Mouse (Mus musculus): ENCODE results near the gene Cela1. TPM values are rescaled to one million over a fixed set of nuclear protein-coding genes. Genes with fewer than 3 reads are reported as not detected.

The Cela1 gene
- polyA plus RNA-seq, 1 experiment: 5,688 TPM

DNA sequence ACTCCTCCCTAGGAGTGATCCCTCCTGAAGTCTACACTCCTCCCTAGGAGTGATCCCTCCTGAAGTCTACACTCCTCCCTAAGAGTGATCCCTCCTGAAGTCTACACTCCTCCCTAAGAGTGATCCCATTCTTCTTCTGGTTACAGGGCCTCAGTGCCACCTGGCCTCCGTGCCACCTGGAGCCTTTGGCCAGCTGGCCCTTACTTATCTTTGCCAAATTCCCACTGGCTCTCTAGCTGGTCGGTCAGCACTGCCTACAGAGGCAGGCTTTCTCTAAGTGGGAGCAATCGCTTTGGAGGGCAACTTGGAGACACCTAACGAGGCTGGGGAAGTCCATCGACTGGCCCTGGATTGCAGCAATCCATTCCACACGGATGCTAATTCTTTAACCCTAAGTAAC, 41.6 kb downstream of the Cela1 start:
- H3K27me3 ChIP-seq (ENCODE audit: control insufficient read depth, insufficient read depth, low read length): no peaks in the 10 kb centered on the region
- H3K4me3 ChIP-seq (ENCODE audit: extremely low read depth, insufficient read depth, insufficient read length): no peak overlapping the region
- 92% methylated on average over 6 of the region's 6 CpGs for WGBS
- DNase-seq (ENCODE audit: low read depth in 1 of 2, low spot score in 2 of 2): no peak
- H3K36me3 ChIP-seq (ENCODE audit: control insufficient read depth, insufficient read depth, low read length): peaks cover 62% of the 10 kb centered on the region
- no peak for TF ChIP-seq CTCF (IDR thresholded peaks at IDR 0.05; ENCODE audit: extremely low read depth, insufficient read depth, insufficient read length, insufficient replicate concordance)
- no peak for TF ChIP-seq POLR2A (IDR thresholded peaks at IDR 0.05; ENCODE audit: low read depth, low read length)
- no peak overlapping the region for H3K27ac ChIP-seq (ENCODE audit: insufficient read depth, low read length)
- H3K4me1 ChIP-seq (ENCODE audit: control insufficient read depth, insufficient read depth, insufficient read length): no peaks in the 10 kb centered on the region

DNA sequence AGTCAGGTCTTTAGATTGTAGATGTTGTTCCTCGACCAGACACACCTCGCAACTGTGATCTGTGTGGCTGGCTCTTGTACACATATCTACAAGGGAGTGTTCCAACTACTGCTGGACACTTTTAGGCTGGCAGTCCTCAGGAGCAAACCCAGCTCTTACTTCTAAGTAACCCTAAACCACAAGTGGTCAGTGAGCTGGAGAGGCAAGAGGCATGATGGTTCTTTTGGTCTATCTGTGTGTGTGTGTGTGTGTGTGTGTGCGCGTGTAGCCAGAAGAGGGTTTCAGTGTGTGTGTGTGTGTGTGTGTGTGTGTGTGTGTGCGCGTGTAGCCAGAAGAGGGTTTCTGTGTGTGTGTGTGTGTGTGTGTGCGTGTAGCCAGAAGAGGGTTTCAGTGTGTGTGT, 45.3 kb downstream of the Cela1 start:
- H3K27ac ChIP-seq (ENCODE audit: insufficient read depth, low read length): no peak overlapping the region
- H3K36me3 ChIP-seq (ENCODE audit: control insufficient read depth, insufficient read depth, low read length): peaks cover 46% of the 10 kb centered on the region
- DNase-seq (ENCODE audit: low read depth in 1 of 2, low spot score in 2 of 2): no peak
- no peaks in the 10 kb centered on the region; the same call in 1 of the 2 replicates for H3K4me1 ChIP-seq (ENCODE audit: control insufficient read depth, insufficient read depth, insufficient read length)
- no peak overlapping the region for H3K4me3 ChIP-seq (ENCODE audit: extremely low read depth, insufficient read depth, insufficient read length)
- H3K27me3 ChIP-seq (ENCODE audit: control insufficient read depth, insufficient read depth, low read length): no peaks in the 10 kb centered on the region
- WGBS: 92% methylated on average over 7 of the region's 7 CpGs
- TF ChIP-seq CTCF (IDR thresholded peaks at IDR 0.05; ENCODE audit: extremely low read depth, insufficient read depth, insufficient read length, insufficient replicate concordance) (no peak), POLR2A (IDR thresholded peaks at IDR 0.05; ENCODE audit: low read depth, low read length) (no peak)

DNA sequence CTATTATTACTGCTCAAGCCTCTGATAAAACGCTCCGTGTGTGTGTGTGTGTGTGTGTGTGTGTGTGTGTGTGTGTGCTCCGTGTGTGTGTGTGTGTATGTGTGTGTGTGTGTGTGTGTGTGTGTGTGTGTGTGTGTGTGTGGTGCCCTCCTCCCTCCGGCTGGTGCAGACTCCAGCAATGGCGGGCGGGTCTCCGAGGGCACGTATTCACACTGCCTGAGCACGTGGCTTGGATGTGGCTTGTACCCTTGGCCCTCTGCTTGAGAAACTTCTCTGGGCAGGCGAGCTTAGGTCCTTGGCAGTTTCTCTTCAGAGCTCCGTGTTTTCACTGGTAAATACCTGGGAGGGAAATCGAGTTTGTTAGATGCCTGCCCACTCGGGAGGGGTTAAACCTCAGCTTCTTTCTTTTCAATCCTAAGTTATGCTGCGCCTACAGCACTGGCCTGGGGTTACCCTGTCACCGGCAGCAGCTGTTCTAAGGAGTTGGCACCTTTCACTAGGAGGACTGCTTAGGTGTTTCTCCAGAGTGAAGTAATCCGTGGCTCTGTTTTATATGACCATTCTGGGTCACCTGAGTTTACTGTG, 46.4 kb downstream of the Cela1 start:
- no peak for TF ChIP-seq CTCF (IDR thresholded peaks at IDR 0.05; ENCODE audit: extremely low read depth, insufficient read depth, insufficient read length, insufficient replicate concordance)
- no peak for TF ChIP-seq POLR2A (IDR thresholded peaks at IDR 0.05; ENCODE audit: low read depth, low read length)
- no peak overlapping the region for H3K4me3 ChIP-seq (ENCODE audit: extremely low read depth, insufficient read depth, insufficient read length)
- H3K27ac ChIP-seq (ENCODE audit: insufficient read depth, low read length): no peak overlapping the region
- no peaks in the 10 kb centered on the region; the same call in none of the 2 replicates for H3K4me1 ChIP-seq (ENCODE audit: control insufficient read depth, insufficient read depth, insufficient read length)
- 82% methylated on average over 12 of the region's 16 CpGs for WGBS
- peaks cover 41% of the 10 kb centered on the region for H3K36me3 ChIP-seq (ENCODE audit: control insufficient read depth, insufficient read depth, low read length)
- DNase-seq (ENCODE audit: low read depth in 1 of 2, low spot score in 2 of 2): no peak
- 0 out of 2 replicates have a peak, but pooled peaks cover 4% of the 10 kb centered on the region for H3K27me3 ChIP-seq (ENCODE audit: control insufficient read depth, insufficient read depth, low read length)

DNA sequence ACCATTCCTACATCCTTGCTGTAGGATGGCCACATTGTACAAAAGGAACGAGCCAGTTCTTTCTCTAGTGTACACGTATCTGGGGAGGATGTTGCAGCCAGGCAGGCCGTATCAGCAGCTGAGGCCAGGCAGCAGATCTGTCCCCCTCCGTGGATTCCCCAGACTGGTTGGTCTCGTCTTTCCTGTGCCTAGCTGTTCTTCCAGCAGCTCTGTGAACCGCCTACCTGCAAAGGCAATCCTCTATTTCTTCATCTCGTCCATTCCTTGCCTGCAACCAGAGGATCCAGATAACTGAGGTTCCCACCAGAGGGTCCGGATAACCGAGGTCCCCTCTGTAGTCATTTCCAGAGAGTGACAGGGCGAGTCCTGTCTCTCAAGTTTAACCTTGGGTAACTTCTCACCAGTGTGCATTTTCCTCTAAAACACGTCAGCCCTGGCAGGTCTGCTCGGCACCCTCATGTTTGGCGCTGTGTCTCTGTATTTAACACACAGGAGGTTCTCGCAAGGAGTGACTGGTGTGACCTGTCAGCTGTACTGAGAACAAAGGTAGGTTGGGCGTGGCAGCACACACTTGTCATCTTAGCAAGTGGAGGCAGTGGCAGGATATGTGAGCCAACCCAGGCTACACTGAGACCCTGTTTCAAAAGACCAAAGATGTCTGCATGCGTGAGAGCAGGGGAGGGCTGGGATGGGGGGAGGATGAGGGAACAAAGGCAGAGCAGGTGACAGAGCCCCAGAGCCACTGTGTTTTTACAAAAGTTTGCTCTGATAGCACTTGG, 47.6 kb downstream of the Cela1 start:
- Histone ChIP-seq H3K4me1 (ENCODE audit: control insufficient read depth, insufficient read depth, insufficient read length) (peaks cover 2% of the 10 kb centered on the region), H3K27me3 (ENCODE audit: control insufficient read depth, insufficient read depth, low read length) (0 out of 2 replicates have a peak, but pooled peaks cover 5% of the 10 kb centered on the region), H3K36me3 (ENCODE audit: control insufficient read depth, insufficient read depth, low read length) (peaks cover 32% of the 10 kb centered on the region), H3K4me3 (ENCODE audit: extremely low read depth, insufficient read depth, insufficient read length) (no peak overlapping the region), H3K27ac (ENCODE audit: insufficient read depth, low read length) (no peak overlapping the region)
- no peak for DNase-seq (ENCODE audit: low read depth in 1 of 2, low spot score in 2 of 2)
- 83% methylated on average over 16 of the region's 16 CpGs for WGBS
- TF ChIP-seq POLR2A (IDR thresholded peaks at IDR 0.05; ENCODE audit: low read depth, low read length) (no peak), CTCF (IDR thresholded peaks at IDR 0.05; ENCODE audit: extremely low read depth, insufficient read depth, insufficient read length, insufficient replicate concordance) (no peak)

DNA sequence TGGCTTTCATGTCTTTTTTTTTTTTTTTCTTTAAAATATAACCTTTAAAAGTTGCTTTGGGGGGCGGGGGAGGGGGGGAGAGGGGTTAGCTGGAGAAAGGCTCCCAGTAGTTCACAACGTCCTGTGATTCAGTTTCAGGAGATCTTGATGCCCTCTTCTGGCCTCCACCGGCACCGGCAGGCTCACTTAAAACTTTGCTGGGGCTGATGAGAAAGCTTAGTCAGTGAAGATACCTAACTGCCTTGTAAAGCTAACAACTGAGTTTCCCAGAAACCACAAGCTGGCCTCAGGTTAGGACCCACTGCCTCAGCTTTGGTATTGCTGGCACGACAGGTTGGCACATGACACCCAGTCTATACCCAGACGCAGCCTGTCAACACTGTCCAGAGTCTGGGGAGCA, 50.1 kb downstream of the Cela1 start:
- peak; percentile 41; the same call in 1 of the 2 replicates for TF ChIP-seq CTCF (IDR thresholded peaks at IDR 0.05; ENCODE audit: extremely low read depth, insufficient read depth, insufficient read length, insufficient replicate concordance)
- TF ChIP-seq POLR2A (IDR thresholded peaks at IDR 0.05; ENCODE audit: low read depth, low read length): no peak
- WGBS: 12% methylated on average over 6 of the region's 6 CpGs
- 0 out of 2 replicates have a peak, but pooled peaks cover 5% of the 10 kb centered on the region for H3K27me3 ChIP-seq (ENCODE audit: control insufficient read depth, insufficient read depth, low read length)
- H3K27ac ChIP-seq (ENCODE audit: insufficient read depth, low read length): no peak overlapping the region
- no peak overlapping the region; the same call in 1 of the 2 replicates for H3K4me3 ChIP-seq (ENCODE audit: extremely low read depth, insufficient read depth, insufficient read length)
- peaks cover 9% of the 10 kb centered on the region for H3K4me1 ChIP-seq (ENCODE audit: control insufficient read depth, insufficient read depth, insufficient read length)
- peaks cover 14% of the 10 kb centered on the region for H3K36me3 ChIP-seq (ENCODE audit: control insufficient read depth, insufficient read depth, low read length)
- peak in 1 of 2 experiments; percentile 59 for DNase-seq (ENCODE audit: low read depth in 1 of 2, low spot score in 2 of 2)

DNA sequence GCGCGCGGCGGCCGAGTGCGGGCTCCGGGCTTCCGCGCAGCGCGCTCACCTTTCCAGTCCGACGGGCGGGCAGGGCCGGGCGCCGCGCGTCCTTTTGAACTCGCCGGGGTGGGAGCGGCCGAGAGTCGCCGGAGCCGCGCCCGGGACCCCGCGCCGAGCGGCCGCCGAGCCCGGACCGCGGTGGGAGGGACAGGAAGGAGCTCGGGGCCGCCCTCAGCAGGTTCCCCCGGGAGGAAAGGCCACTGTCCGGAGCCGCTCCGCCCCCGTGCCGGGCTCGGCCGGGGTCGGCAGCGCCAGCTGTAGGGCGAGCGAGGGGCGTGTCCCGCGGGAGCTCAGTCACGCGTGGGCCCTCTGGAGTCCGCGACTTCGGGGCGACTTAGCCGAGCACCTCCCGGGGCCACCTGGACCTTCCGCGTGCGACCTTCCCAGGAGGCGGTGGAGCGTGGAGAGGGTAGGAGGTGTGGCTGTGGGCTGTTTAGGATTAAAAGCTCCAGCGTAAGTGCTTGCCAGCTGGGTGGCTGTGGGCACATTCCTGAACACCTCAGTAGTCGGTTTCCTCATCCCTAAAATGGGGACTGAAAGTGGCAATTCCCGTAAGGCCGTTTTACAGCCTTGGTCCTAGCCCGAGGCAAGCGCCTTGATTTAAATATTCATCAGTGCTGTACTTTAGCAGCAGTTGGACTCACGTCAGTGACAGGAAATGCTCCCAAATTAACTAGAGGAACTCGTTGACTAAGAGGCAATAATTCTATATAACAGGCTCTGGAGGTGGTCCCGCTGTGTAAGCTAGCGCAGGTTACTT, 50.8 kb downstream of the Cela1 start, which contains the start of gene Smagp:
Gene Smagp, minus strand, starts transcription at position 241 of the 802 bp plus-strand sequence.
- TF ChIP-seq CTCF (IDR thresholded peaks at IDR 0.05; ENCODE audit: extremely low read depth, insufficient read depth, insufficient read length, insufficient replicate concordance) (no peak), POLR2A (IDR thresholded peaks at IDR 0.05; ENCODE audit: low read depth, low read length) (no peak)
- peak within 1 kb of the TSS; percentile 64 for H3K27ac ChIP-seq (ENCODE audit: insufficient read depth, low read length)
- 1% methylated on average over 77 of the region's 77 CpGs for WGBS
- 0 out of 2 replicates have a peak, but pooled peaks cover 5% of the 10 kb centered on the region for H3K27me3 ChIP-seq (ENCODE audit: control insufficient read depth, insufficient read depth, low read length)
- peak in 1 of 2 experiments; percentile 44 for DNase-seq (ENCODE audit: low read depth in 1 of 2, low spot score in 2 of 2)
- peak within 1 kb of the TSS; percentile 63 for H3K4me3 ChIP-seq (ENCODE audit: extremely low read depth, insufficient read depth, insufficient read length)
- peaks cover 15% of the 10 kb centered on the region for H3K4me1 ChIP-seq (ENCODE audit: control insufficient read depth, insufficient read depth, insufficient read length)
- peaks cover 10% of the 10 kb centered on the region for H3K36me3 ChIP-seq (ENCODE audit: control insufficient read depth, insufficient read depth, low read length)

Data from spleen, adult 2 months (tissue).